Mouse (Mus musculus): Measurements from ENCODE around the gene Ppm1h. TPM values are rescaled to one million over a fixed set of nuclear protein-coding genes. Genes with fewer than 3 reads are reported as not detected.
"Not testable (repeated sequence)": the region's sequence is repeated elsewhere in the genome, so short reads cannot be mapped to it uniquely, and the experiment has no call there.

The Ppm1h gene
- total and polyA plus RNA-seq, 2 experiments from 2014 or later = 50.3 to 60.2 TPM

DNA sequence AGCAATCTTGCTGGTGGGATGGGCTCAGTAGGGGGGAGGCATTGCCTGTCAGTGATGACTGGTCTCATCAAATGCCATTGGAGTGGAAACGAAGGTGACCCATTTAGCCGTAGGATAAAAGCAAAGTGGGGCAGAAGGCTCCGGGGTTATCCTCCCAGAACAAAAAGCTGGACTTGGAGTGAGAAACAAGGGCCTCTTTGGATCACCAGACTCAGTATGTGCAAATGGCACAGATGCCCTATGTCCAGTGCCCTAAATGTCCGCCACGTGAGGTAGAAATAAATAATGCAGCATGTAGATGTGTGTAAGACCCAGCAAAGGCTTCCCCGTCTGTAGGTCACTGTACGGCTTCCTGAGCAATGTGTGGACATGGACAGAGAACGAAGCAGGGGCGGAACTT lies 284.1 kb downstream of the Ppm1h start:
- 52% methylated on average over 9 of the region's 9 CpGs for WGBS
- ATAC-seq (no peak), DNase-seq (ENCODE audit: low spot score) (no peak)
- TF ChIP-seq CTCF (IDR thresholded peaks at IDR 0.05; ENCODE audit: low read depth) = no peak
- no peak overlapping the region for H3K4me3 ChIP-seq (ENCODE audit: low read length)
- no peaks in the 10 kb centered on the region for H3K27me3 ChIP-seq (ENCODE audit: insufficient read depth, low read length)
- H3K4me2 ChIP-seq (ENCODE audit: low read depth, low read length) = no peak overlapping the region
- no peak overlapping the region for H3K9ac ChIP-seq (replicated peaks; ENCODE audit: low read length)
- no peaks in the 10 kb centered on the region for H3K36me3 ChIP-seq (ENCODE audit: insufficient read depth, low read length)
- H3K9me3 ChIP-seq (ENCODE audit: low read length) = no peaks in the 10 kb centered on the region
- no peak overlapping the region for H3K27ac ChIP-seq
- peaks cover 20% of the 10 kb centered on the region for H3K4me1 ChIP-seq (ENCODE audit: insufficient read depth, low read length)

DNA sequence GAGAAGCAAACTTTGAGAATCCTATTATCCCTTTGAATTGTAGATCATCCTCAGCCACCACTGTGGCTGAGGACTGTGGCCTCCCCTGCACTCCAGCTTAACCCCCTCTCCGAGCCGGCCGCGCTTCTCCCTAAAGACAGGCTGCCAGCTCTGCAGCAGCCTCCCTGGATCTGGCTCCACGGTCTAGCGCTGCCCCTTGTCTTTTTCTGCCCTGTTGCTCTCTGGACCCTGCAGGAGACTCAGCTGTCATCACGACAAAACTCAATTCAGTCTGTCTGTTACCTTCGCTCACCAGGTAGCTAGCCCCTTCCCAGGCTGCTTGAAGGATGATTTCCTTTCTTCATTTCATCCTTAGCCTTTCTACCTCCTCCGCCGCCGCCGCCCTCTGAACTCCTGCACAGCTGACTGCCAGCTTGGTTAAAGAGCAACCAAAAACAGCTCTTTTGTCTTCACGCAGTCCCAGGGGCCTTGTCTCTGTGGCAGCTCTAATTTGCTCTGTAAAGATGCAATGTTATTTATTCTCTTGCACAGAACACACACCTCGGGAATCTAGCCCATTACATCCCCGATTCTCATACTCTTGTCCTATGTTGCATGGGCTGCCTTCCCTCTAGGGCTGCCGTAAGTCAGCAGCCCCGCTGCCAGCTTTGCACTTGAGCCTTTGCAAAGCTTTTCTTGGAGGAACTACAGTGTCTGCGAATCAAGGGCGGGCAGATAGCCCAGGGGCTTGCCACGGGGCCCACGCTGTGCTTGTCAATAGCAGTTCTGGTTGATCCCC lies 285.1 kb downstream of the Ppm1h start:
- Histone ChIP-seq H3K36me3 (ENCODE audit: insufficient read depth, low read length) (no peaks in the 10 kb centered on the region), H3K4me3 (ENCODE audit: low read length) (peak overlapping the region; percentile 22), H3K27me3 (ENCODE audit: insufficient read depth, low read length) (no peaks in the 10 kb centered on the region), H3K4me1 (ENCODE audit: insufficient read depth, low read length) (peaks cover 20% of the 10 kb centered on the region), H3K9ac (replicated peaks; ENCODE audit: low read length) (no peak overlapping the region; the same call in 1 of the 2 replicates), H3K9me3 (ENCODE audit: low read length) (no peaks in the 10 kb centered on the region), H3K27ac (peak overlapping the region; percentile 74), H3K4me2 (ENCODE audit: low read depth, low read length) (peak overlapping the region; percentile 51)
- no peak for TF ChIP-seq CTCF (IDR thresholded peaks at IDR 0.05; ENCODE audit: low read depth)
- 6% methylated on average over 21 of the region's 21 CpGs for WGBS
- peak; percentile 69 for DNase-seq (ENCODE audit: low spot score)
- peak; percentile 66 for ATAC-seq

DNA sequence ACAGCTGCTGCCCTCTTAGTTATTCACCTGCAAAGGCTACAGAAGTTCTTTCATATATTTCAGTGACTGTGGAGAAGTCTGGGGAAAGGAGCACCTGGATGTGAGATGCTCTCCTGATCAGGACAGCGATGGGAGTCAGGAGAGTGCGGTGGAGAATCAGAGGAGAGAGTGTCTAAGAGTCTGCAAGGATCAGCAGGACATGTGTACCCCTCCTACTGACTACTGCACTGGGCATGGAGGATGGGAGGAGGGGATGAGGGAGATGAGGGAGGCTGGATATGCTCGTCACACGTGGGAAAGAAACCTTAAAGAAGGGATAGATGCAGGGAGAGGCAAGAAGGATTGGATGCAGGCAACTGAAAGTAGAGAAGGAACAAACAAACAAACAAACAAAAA lies 285.7 kb downstream of the Ppm1h start:
- Histone ChIP-seq H3K4me3 (ENCODE audit: low read length) (no peak overlapping the region), H3K4me1 (ENCODE audit: insufficient read depth, low read length) (peaks cover 20% of the 10 kb centered on the region), H3K36me3 (ENCODE audit: insufficient read depth, low read length) (no peaks in the 10 kb centered on the region), H3K9me3 (ENCODE audit: low read length) (no peaks in the 10 kb centered on the region), H3K27ac (peak overlapping the region; percentile 74), H3K27me3 (ENCODE audit: insufficient read depth, low read length) (no peaks in the 10 kb centered on the region), H3K9ac (replicated peaks; ENCODE audit: low read length) (no peak overlapping the region), H3K4me2 (ENCODE audit: low read depth, low read length) (peak overlapping the region; percentile 51)
- WGBS = 22% methylated on average over 4 of the region's 4 CpGs
- TF ChIP-seq CTCF (IDR thresholded peaks at IDR 0.05; ENCODE audit: low read depth) = no peak
- ATAC-seq (peak; percentile 59), DNase-seq (ENCODE audit: low spot score) (no peak)

DNA sequence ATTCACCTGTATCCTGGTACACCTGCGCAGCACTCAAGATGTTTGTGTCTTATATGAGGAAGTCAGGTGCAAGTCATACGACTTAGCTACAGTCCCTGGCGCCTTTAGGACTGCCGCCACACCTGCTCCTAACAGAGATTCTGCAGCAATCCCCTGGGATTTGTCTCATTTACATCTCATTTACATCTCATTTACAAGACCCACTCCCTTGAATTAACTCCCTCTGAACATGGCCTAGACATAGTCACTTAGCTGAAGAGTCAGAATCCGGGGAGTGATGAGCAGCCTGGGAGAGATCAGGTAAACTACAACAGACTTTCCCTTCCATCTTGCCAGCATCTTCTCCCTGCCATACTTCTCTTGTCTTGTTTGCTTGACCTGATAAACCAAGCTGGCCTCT lies 287.1 kb downstream of the Ppm1h start:
- not testable (repeated sequence) for H3K4me2 ChIP-seq (ENCODE audit: low read depth, low read length); H3K27me3 ChIP-seq (ENCODE audit: insufficient read depth, low read length); ATAC-seq; H3K36me3 ChIP-seq (ENCODE audit: insufficient read depth, low read length); H3K9me3 ChIP-seq (ENCODE audit: low read length); DNase-seq (ENCODE audit: low spot score); H3K27ac ChIP-seq; H3K9ac ChIP-seq (replicated peaks; ENCODE audit: low read length); H3K4me3 ChIP-seq (ENCODE audit: low read length)
- 65% methylated on average over 4 of the region's 5 CpGs for WGBS
- H3K4me1 ChIP-seq (ENCODE audit: insufficient read depth, low read length) = peaks cover 20% of the 10 kb centered on the region

DNA sequence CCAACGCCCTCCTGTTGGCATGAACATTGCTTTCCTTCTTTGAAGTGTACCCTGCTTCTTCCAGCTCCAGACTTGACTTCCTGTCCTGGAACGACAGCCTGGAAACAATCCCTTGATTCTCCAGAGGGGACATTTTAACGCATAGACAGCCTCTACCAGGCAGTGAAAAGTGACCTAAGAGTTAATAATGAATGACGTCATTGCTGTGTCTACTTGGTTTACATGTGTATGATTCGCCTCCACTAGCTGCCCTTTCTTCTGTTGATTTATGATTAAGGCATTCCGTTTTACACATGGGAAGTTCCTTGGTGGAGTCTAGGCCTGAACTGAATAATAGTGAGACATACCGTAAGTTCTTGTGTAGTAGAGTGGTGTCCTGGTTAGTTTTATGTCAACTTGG lies 287.9 kb downstream of the Ppm1h start:
- Histone ChIP-seq H3K27ac (no peak overlapping the region), H3K36me3 (ENCODE audit: insufficient read depth, low read length) (no peaks in the 10 kb centered on the region), H3K4me2 (ENCODE audit: low read depth, low read length) (no peak overlapping the region), H3K27me3 (ENCODE audit: insufficient read depth, low read length) (no peaks in the 10 kb centered on the region), H3K9me3 (ENCODE audit: low read length) (no peaks in the 10 kb centered on the region), H3K4me1 (ENCODE audit: insufficient read depth, low read length) (peaks cover 20% of the 10 kb centered on the region), H3K4me3 (ENCODE audit: low read length) (no peak overlapping the region), H3K9ac (replicated peaks; ENCODE audit: low read length) (no peak overlapping the region)
- no peak for ATAC-seq
- TF ChIP-seq CTCF (IDR thresholded peaks at IDR 0.05; ENCODE audit: low read depth) = no peak
- no peak for DNase-seq (ENCODE audit: low spot score)
- WGBS = 71% methylated on average over 7 of the region's 7 CpGs

DNA sequence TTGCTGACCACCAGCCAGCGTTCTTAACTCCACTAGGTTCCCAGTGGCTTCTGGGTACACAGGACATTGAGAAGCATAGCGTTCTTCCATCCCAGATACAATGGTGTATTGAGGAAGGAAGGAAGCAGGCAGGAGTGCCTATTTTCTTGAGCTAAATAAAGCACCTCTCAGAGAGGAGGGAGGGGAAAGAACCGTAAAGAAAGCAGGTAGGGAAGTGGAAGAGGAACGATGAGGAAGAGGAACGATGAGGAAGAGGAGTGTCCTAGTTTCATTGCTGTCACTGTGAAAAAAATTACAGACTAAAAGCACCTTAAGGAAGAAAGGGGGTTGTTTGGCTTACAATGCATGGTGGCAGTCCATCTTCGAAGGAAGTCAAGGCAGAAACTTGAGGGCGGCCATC lies 291.6 kb downstream of the Ppm1h start:
- Histone ChIP-seq H3K36me3 (ENCODE audit: insufficient read depth, low read length) (no peaks in the 10 kb centered on the region), H3K4me1 (ENCODE audit: insufficient read depth, low read length) (no peaks in the 10 kb centered on the region), H3K4me2 (ENCODE audit: low read depth, low read length) (no peak overlapping the region), H3K27me3 (ENCODE audit: insufficient read depth, low read length) (no peaks in the 10 kb centered on the region), H3K27ac (no peak overlapping the region), H3K4me3 (ENCODE audit: low read length) (no peak overlapping the region), H3K9ac (replicated peaks; ENCODE audit: low read length) (no peak overlapping the region), H3K9me3 (ENCODE audit: low read length) (no peaks in the 10 kb centered on the region)
- no peak for TF ChIP-seq CTCF (IDR thresholded peaks at IDR 0.05; ENCODE audit: low read depth)
- 93% methylated on average over 7 of the region's 7 CpGs for WGBS
- DNase-seq (ENCODE audit: low spot score) = no peak
- no peak for ATAC-seq

DNA sequence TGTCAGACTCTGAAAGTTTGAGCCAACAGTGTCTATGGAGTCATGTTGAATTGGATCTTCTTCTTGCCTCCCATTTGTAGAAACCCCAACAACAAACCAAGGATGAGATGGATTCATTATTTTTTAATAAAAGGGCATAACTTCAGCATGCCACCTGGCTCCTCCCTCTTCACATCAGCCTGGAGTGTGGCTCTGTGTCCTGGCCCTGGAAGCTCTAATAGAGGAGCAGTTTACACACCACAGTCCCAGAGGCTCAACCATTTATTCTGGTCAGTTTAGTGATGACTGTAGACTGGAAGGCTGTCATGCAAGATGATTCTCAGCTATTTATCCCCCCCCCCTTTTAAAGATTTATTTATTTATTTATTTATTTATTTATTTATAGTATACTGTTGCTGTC lies 294.7 kb downstream of the Ppm1h start:
- Histone ChIP-seq H3K9ac (replicated peaks; ENCODE audit: low read length) (no peak overlapping the region), H3K4me1 (ENCODE audit: insufficient read depth, low read length) (no peaks in the 10 kb centered on the region), H3K4me2 (ENCODE audit: low read depth, low read length) (no peak overlapping the region), H3K4me3 (ENCODE audit: low read length) (no peak overlapping the region), H3K36me3 (ENCODE audit: insufficient read depth, low read length) (no peaks in the 10 kb centered on the region), H3K27ac (no peak overlapping the region), H3K27me3 (ENCODE audit: insufficient read depth, low read length) (no peaks in the 10 kb centered on the region), H3K9me3 (ENCODE audit: low read length) (no peaks in the 10 kb centered on the region)
- DNase-seq (ENCODE audit: low spot score) (no peak), ATAC-seq (no peak)
- no peak for TF ChIP-seq CTCF (IDR thresholded peaks at IDR 0.05; ENCODE audit: low read depth)

All from hindbrain, postnatal 0 days (tissue).